Mouse (Mus musculus): Measurements from ENCODE around the gene Grb2. TPM values are rescaled to one million over a fixed set of nuclear protein-coding genes. Genes with fewer than 3 reads are reported as not detected.

The Grb2 gene
- polyA plus RNA-seq, 1 experiment from 2014 or later, result 193 TPM

GRCm38 (mm10) chr11:115672226-115672987, 36.0 kb downstream of the Grb2 start:
- Histone ChIP-seq H3K4me2 (ENCODE audit: low read length) (no peak overlapping the region), H3K4me1 (ENCODE audit: control insufficient read depth, insufficient read depth, low read depth, low read length) (peaks cover 9% of the 10 kb centered on the region), H3K27ac (ENCODE audit: low read depth, low read length) (no peak overlapping the region), H3K4me3 (ENCODE audit: low read length) (no peak overlapping the region), H3K9ac (ENCODE audit: low read depth, low read length) (no peak overlapping the region), H3K36me3 (ENCODE audit: control insufficient read depth, insufficient read depth, low read length) (no peaks in the 10 kb centered on the region), H3K9me3 (ENCODE audit: control insufficient read depth, low read length) (no peaks in the 10 kb centered on the region), H3K27me3 (replicated peaks; ENCODE audit: control insufficient read depth, insufficient read depth, low read length) (no peaks in the 10 kb centered on the region)
- WGBS, result 79% methylated on average over 7 of the region's 7 CpGs
- ATAC-seq, result no peak

- H3K36me3 ChIP-seq (ENCODE audit: control insufficient read depth, insufficient read depth, low read length), result no peaks in the 10 kb centered on the region
- WGBS, result 36% methylated on average over 5 of the region's 5 CpGs
- peaks cover 9% of the 10 kb centered on the region for H3K4me1 ChIP-seq (ENCODE audit: control insufficient read depth, insufficient read depth, low read depth, low read length)
- H3K4me3 ChIP-seq (ENCODE audit: low read length), result no peak overlapping the region
- ATAC-seq, result no peak
- no peak overlapping the region for H3K4me2 ChIP-seq (ENCODE audit: low read length)
- no peaks in the 10 kb centered on the region for H3K27me3 ChIP-seq (replicated peaks; ENCODE audit: control insufficient read depth, insufficient read depth, low read length)
- no peak overlapping the region; the same call in 1 of the 2 replicates for H3K9ac ChIP-seq (ENCODE audit: low read depth, low read length)
- H3K9me3 ChIP-seq (ENCODE audit: control insufficient read depth, low read length), result no peaks in the 10 kb centered on the region
- no peak overlapping the region for H3K27ac ChIP-seq (ENCODE audit: low read depth, low read length)
Observed at GRCm38 (mm10) chr11:115670451-115671050, 37.8 kb downstream of the Grb2 start.

- no peaks in the 10 kb centered on the region for H3K27me3 ChIP-seq (replicated peaks; ENCODE audit: control insufficient read depth, insufficient read depth, low read length)
- no peaks in the 10 kb centered on the region for H3K4me1 ChIP-seq (ENCODE audit: control insufficient read depth, insufficient read depth, low read depth, low read length)
- H3K9ac ChIP-seq (ENCODE audit: low read depth, low read length), result peak overlapping the region; percentile 26; the same call in 1 of the 2 replicates
- 61% methylated on average over 4 of the region's 4 CpGs for WGBS
- no peaks in the 10 kb centered on the region for H3K36me3 ChIP-seq (ENCODE audit: control insufficient read depth, insufficient read depth, low read length)
- no peaks in the 10 kb centered on the region for H3K9me3 ChIP-seq (ENCODE audit: control insufficient read depth, low read length)
- H3K4me2 ChIP-seq (ENCODE audit: low read length), result no peak overlapping the region
- ATAC-seq, result no peak
- H3K4me3 ChIP-seq (ENCODE audit: low read length), result no peak overlapping the region
- no peak overlapping the region for H3K27ac ChIP-seq (ENCODE audit: low read depth, low read length)
Observed at GRCm38 (mm10) chr11:115663676-115664335, 44.6 kb downstream of the Grb2 start.

GRCm38 (mm10) chr11:115660376-115660775, 48.0 kb downstream of the Grb2 start:
- 96% methylated on average over 4 of the region's 4 CpGs for WGBS
- Histone ChIP-seq H3K4me2 (ENCODE audit: low read length) (no peak overlapping the region), H3K9me3 (ENCODE audit: control insufficient read depth, low read length) (no peaks in the 10 kb centered on the region), H3K27me3 (replicated peaks; ENCODE audit: control insufficient read depth, insufficient read depth, low read length) (no peaks in the 10 kb centered on the region), H3K36me3 (ENCODE audit: control insufficient read depth, insufficient read depth, low read length) (no peaks in the 10 kb centered on the region), H3K9ac (ENCODE audit: low read depth, low read length) (no peak overlapping the region), H3K4me3 (ENCODE audit: low read length) (no peak overlapping the region), H3K27ac (ENCODE audit: low read depth, low read length) (no peak overlapping the region), H3K4me1 (ENCODE audit: control insufficient read depth, insufficient read depth, low read depth, low read length) (no peaks in the 10 kb centered on the region)
- ATAC-seq, result no peak

DNA sequence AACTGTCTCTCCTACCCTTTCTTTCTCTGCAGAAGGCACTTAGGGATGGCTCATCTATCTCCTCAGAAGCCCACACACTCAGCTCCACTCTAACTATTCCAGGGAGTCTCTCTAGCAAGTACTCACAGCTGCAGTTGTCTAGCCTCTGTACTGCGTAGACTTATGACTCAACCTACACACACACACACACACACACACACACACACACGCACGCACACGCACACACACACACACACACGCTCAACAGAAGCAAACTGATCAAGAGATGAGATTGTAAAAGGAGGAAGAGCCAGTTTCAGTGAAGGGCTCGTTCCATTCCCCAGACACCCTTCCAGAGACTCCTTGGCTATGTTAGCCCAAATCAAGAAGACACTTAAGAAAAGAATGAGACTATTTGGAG, 49.9 kb downstream of the Grb2 start:
- 89% methylated on average over 6 of the region's 6 CpGs for WGBS
- no peaks in the 10 kb centered on the region for H3K27me3 ChIP-seq (replicated peaks; ENCODE audit: control insufficient read depth, insufficient read depth, low read length)
- no peak overlapping the region for H3K4me3 ChIP-seq (ENCODE audit: low read length)
- no peak overlapping the region for H3K9ac ChIP-seq (ENCODE audit: low read depth, low read length)
- H3K27ac ChIP-seq (ENCODE audit: low read depth, low read length), result no peak overlapping the region
- no peaks in the 10 kb centered on the region for H3K4me1 ChIP-seq (ENCODE audit: control insufficient read depth, insufficient read depth, low read depth, low read length)
- H3K36me3 ChIP-seq (ENCODE audit: control insufficient read depth, insufficient read depth, low read length), result no peaks in the 10 kb centered on the region
- ATAC-seq, result no peak
- no peak overlapping the region for H3K4me2 ChIP-seq (ENCODE audit: low read length)
- H3K9me3 ChIP-seq (ENCODE audit: control insufficient read depth, low read length), result no peaks in the 10 kb centered on the region

- no peaks in the 10 kb centered on the region for H3K27me3 ChIP-seq (replicated peaks; ENCODE audit: control insufficient read depth, insufficient read depth, low read length)
- no peaks in the 10 kb centered on the region for H3K9me3 ChIP-seq (ENCODE audit: control insufficient read depth, low read length)
- no peak for ATAC-seq
- H3K4me3 ChIP-seq (ENCODE audit: low read length), result no peak overlapping the region
- H3K4me2 ChIP-seq (ENCODE audit: low read length), result no peak overlapping the region
- H3K9ac ChIP-seq (ENCODE audit: low read depth, low read length), result no peak overlapping the region
- H3K4me1 ChIP-seq (ENCODE audit: control insufficient read depth, insufficient read depth, low read depth, low read length), result no peaks in the 10 kb centered on the region; the same call in 1 of the 2 replicates
- 72% methylated on average over 2 of the region's 2 CpGs for WGBS
- no peaks in the 10 kb centered on the region; the same call in 1 of the 2 replicates for H3K36me3 ChIP-seq (ENCODE audit: control insufficient read depth, insufficient read depth, low read length)
- no peak overlapping the region for H3K27ac ChIP-seq (ENCODE audit: low read depth, low read length)
Observed at GRCm38 (mm10) chr11:115654128-115654527, 54.3 kb downstream of the Grb2 start.

GRCm38 (mm10) chr11:115653194-115653593, 55.2 kb downstream of the Grb2 start:
- ATAC-seq, result no peak
- Histone ChIP-seq H3K9ac (ENCODE audit: low read depth, low read length) (no peak overlapping the region), H3K9me3 (ENCODE audit: control insufficient read depth, low read length) (no peaks in the 10 kb centered on the region), H3K27ac (ENCODE audit: low read depth, low read length) (no peak overlapping the region), H3K4me3 (ENCODE audit: low read length) (no peak overlapping the region), H3K36me3 (ENCODE audit: control insufficient read depth, insufficient read depth, low read length) (no peaks in the 10 kb centered on the region; the same call in none of the 2 replicates), H3K4me2 (ENCODE audit: low read length) (no peak overlapping the region), H3K4me1 (ENCODE audit: control insufficient read depth, insufficient read depth, low read depth, low read length) (no peaks in the 10 kb centered on the region; the same call in 1 of the 2 replicates), H3K27me3 (replicated peaks; ENCODE audit: control insufficient read depth, insufficient read depth, low read length) (no peaks in the 10 kb centered on the region)
- WGBS, result 84% methylated on average over 3 of the region's 3 CpGs

DNA sequence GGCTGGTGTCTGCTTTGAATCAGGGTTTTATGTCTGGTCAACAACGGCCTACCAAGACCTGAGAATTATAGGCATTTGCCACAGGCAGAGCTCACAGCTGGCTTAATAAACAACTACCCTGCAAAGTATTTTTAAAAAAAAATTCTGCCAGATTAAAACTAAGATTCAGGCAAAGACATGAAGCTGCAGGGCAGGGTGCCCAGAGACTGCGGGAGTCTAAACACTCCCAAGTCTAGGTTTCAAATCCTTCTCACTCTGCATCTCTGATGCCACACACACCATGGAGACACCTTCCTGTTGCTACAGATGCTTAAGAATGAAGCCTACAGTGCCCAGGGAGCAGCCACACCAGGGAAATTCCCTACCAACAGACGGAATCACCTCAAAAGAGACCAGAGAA, 56.7 kb downstream of the Grb2 start:
- 89% methylated on average over 3 of the region's 3 CpGs for WGBS
- H3K4me2 ChIP-seq (ENCODE audit: low read length), result no peak overlapping the region
- no peak for ATAC-seq
- H3K27ac ChIP-seq (ENCODE audit: low read depth, low read length), result no peak overlapping the region
- H3K9ac ChIP-seq (ENCODE audit: low read depth, low read length), result no peak overlapping the region
- H3K4me1 ChIP-seq (ENCODE audit: control insufficient read depth, insufficient read depth, low read depth, low read length), result no peaks in the 10 kb centered on the region; the same call in 1 of the 2 replicates
- no peaks in the 10 kb centered on the region for H3K9me3 ChIP-seq (ENCODE audit: control insufficient read depth, low read length)
- peaks cover 4% of the 10 kb centered on the region for H3K36me3 ChIP-seq (ENCODE audit: control insufficient read depth, insufficient read depth, low read length)
- H3K27me3 ChIP-seq (replicated peaks; ENCODE audit: control insufficient read depth, insufficient read depth, low read length), result no peaks in the 10 kb centered on the region
- no peak overlapping the region for H3K4me3 ChIP-seq (ENCODE audit: low read length)

DNA sequence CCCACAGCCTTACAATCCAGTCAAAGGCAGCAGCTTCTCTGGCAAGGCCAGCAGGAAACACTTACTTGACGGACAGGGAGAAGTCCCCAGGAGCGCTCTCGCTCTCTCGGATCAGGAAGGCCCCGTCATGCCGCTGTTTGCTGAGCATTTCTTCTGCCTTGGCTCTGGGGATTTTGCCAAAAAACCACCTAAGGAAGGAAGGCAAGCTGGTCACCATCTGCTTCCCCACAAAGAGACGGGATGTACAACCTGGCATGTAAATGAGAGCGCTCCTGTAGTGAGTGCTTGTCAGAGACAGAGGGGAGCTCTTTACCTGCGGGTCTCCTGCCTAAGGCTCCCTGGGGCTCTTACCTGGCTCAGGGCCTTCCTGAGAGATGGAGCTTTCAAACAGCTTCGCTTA, 58.7 kb downstream of the Grb2 start:
- H3K4me1 ChIP-seq (ENCODE audit: control insufficient read depth, insufficient read depth, low read depth, low read length), result no peaks in the 10 kb centered on the region; the same call in 1 of the 2 replicates
- no peaks in the 10 kb centered on the region for H3K9me3 ChIP-seq (ENCODE audit: control insufficient read depth, low read length)
- H3K4me2 ChIP-seq (ENCODE audit: low read length), result no peak overlapping the region
- H3K9ac ChIP-seq (ENCODE audit: low read depth, low read length), result no peak overlapping the region
- no peak for ATAC-seq
- peak overlapping the region; percentile 58 for H3K27ac ChIP-seq (ENCODE audit: low read depth, low read length)
- H3K27me3 ChIP-seq (replicated peaks; ENCODE audit: control insufficient read depth, insufficient read depth, low read length), result no peaks in the 10 kb centered on the region
- peaks cover 9% of the 10 kb centered on the region for H3K36me3 ChIP-seq (ENCODE audit: control insufficient read depth, insufficient read depth, low read length)
- H3K4me3 ChIP-seq (ENCODE audit: low read length), result no peak overlapping the region
- 39% methylated on average over 10 of the region's 10 CpGs for WGBS
